Mouse (Mus musculus): ENCODE results near the gene Supt20. TPM values are rescaled to one million over a fixed set of nuclear protein-coding genes. Genes with fewer than 3 reads are reported as not detected.
"Not testable (repeated sequence)": the region's sequence is repeated elsewhere in the genome, so short reads cannot be mapped to it uniquely, and the experiment has no call there.

Gene Supt20
- polyA plus RNA-seq, 1 experiment = not detected

DNA sequence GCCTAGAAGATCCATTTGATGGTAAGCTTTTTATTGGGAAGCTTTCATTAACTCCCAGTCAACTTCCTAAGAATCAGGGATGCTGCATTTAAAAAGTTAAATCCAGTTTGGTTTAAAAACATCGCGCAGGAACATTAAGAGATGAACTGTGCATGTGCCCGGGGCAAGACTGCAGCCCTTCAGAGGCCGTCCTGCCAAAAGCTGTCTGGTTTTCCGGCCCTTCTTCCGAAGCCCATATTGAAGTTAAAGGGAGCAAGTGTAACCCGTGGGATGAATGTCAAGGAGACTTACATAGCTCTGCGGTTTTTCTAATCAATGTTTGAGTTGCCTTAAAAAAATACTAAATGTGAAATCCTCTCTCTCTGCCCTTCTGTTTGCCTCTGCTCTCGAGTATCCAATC is 66.6 kb downstream of the Supt20 start:
- TF ChIP-seq POLR2A (IDR thresholded peaks at IDR 0.05; ENCODE audit: insufficient read depth, low read depth, low read length) (no peak), CTCF (IDR thresholded peaks at IDR 0.05; ENCODE audit: insufficient read depth, low read depth, low read length) (no peak)
- Histone ChIP-seq H3K4me1 (ENCODE audit: control insufficient read depth, insufficient read depth, low read length) (peaks cover 6% of the 10 kb centered on the region), H3K27ac (ENCODE audit: insufficient read depth, low read depth, low read length) (no peak overlapping the region), H3K4me3 (ENCODE audit: insufficient read depth, low read depth, low read length) (no peak overlapping the region)
- 86% methylated on average over 9 of the region's 9 CpGs for WGBS

GRCm38 (mm10) chr3:54760321-54761115 is 67.9 kb downstream of the Supt20 start:
- no peak overlapping the region for H3K4me3 ChIP-seq (ENCODE audit: insufficient read depth, low read depth, low read length)
- WGBS = 90% methylated on average over 15 of the region's 15 CpGs
- TF ChIP-seq CTCF (IDR thresholded peaks at IDR 0.05; ENCODE audit: insufficient read depth, low read depth, low read length) (no peak), POLR2A (IDR thresholded peaks at IDR 0.05; ENCODE audit: insufficient read depth, low read depth, low read length) (no peak)
- no peak overlapping the region for H3K27ac ChIP-seq (ENCODE audit: insufficient read depth, low read depth, low read length)
- H3K4me1 ChIP-seq (ENCODE audit: control insufficient read depth, insufficient read depth, low read length) = peaks cover 3% of the 10 kb centered on the region

DNA sequence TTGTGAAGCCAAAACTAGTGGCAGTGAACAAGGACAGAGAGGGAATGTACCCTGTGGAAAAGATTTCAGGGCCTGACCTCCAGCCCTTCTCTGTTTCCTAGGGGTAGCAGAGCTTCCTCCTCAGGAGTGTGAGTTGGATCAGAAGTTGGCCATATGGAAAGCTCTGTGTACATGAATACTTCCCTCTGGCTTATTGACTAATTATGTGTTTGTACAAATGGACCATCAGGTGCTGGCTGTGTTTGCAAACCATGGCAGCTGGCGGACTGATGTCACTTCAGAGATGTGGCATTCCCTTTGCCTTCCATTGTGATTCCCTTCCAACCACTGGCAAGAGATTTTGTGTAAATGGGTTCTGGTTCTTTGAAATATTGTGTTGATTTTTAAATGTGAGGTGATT is 68.7 kb downstream of the Supt20 start:
- Histone ChIP-seq H3K4me1 (ENCODE audit: control insufficient read depth, insufficient read depth, low read length) (peaks cover 3% of the 10 kb centered on the region), H3K4me3 (ENCODE audit: insufficient read depth, low read depth, low read length) (no peak overlapping the region), H3K27ac (ENCODE audit: insufficient read depth, low read depth, low read length) (no peak overlapping the region)
- TF ChIP-seq CTCF (IDR thresholded peaks at IDR 0.05; ENCODE audit: insufficient read depth, low read depth, low read length) = no peak
- no peak for TF ChIP-seq POLR2A (IDR thresholded peaks at IDR 0.05; ENCODE audit: insufficient read depth, low read depth, low read length)
- 92% methylated on average over 1 of the region's 1 CpGs for WGBS

DNA sequence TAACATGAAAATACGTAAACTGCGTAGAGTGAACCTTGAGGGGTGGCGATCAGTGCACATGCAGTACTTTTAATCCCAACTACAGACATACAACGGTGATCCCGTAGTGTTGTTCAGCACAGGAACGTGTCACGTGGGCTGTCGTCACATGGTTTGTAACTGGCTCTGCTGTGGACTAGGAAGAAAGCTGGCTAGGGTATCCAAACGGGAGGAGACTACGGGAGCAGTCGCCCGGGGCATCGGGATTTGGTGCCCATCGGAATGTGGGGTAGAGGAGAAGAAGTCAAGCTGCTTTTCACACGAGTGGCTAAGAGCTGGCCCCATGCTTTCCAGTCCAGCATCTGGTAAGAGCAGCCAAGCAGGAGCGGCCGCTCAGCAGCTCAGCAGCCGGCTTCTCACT is 71.8 kb downstream of the Supt20 start:
- H3K27ac ChIP-seq (ENCODE audit: insufficient read depth, low read depth, low read length) = no peak overlapping the region
- WGBS = 63% methylated on average over 18 of the region's 18 CpGs
- TF ChIP-seq CTCF (IDR thresholded peaks at IDR 0.05; ENCODE audit: insufficient read depth, low read depth, low read length) = no peak
- no peak for TF ChIP-seq POLR2A (IDR thresholded peaks at IDR 0.05; ENCODE audit: insufficient read depth, low read depth, low read length)
- peaks cover 3% of the 10 kb centered on the region for H3K4me1 ChIP-seq (ENCODE audit: control insufficient read depth, insufficient read depth, low read length)
- H3K4me3 ChIP-seq (ENCODE audit: insufficient read depth, low read depth, low read length) = peak overlapping the region; percentile 36

DNA sequence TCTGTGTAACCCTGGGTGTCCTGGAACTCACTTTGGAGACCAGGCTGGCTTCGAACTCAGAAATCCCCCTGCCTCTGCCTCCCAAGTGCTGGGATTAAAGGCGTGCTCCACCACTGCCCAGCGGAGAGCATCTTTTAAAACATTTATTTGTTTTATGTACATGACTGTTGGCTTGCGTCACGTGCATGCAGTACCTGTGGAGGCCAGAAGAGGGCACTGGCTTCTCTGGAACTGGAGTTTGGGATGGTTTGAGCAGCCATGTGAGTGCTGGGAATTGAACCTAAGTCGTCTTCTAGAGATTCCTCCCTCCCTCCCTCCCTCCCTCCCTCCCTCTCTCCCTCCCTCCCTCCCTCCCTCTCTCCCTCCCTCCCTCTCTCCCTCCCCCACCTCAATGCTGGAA is 72.9 kb downstream of the Supt20 start:
- not testable (repeated sequence) for H3K27ac ChIP-seq (ENCODE audit: insufficient read depth, low read depth, low read length); H3K4me1 ChIP-seq (ENCODE audit: control insufficient read depth, insufficient read depth, low read length); H3K4me3 ChIP-seq (ENCODE audit: insufficient read depth, low read depth, low read length)
- TF ChIP-seq CTCF (IDR thresholded peaks at IDR 0.05; ENCODE audit: insufficient read depth, low read depth, low read length) = 0 out of 2 replicates have a peak, but pooled peaks have one; percentile 9
- 91% methylated on average over 6 of the region's 6 CpGs for WGBS

DNA sequence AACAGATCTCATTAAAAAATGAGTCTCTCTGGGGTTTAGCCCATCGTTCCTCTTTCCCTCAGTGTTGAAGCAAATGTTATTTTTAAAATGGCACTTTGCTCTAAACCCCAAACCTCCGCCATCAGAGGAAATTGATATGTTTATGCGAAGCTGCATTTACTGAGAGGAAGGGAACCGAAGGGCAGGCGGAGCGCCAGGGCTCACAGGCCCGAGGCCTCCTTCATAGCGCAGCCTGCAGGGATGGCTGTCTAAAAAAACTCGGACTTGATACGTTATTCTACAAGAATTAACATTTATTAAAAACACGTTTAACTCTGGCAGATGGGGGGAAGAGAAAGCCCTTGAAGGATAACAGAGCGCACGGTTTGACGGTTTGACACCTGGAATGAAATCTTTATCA is 73.4 kb downstream of the Supt20 start:
- Histone ChIP-seq H3K27ac (ENCODE audit: insufficient read depth, low read depth, low read length) (no peak overlapping the region), H3K4me1 (ENCODE audit: control insufficient read depth, insufficient read depth, low read length) (peaks cover 3% of the 10 kb centered on the region), H3K4me3 (ENCODE audit: insufficient read depth, low read depth, low read length) (no peak overlapping the region)
- TF ChIP-seq CTCF (IDR thresholded peaks at IDR 0.05; ENCODE audit: insufficient read depth, low read depth, low read length) = no peak
- TF ChIP-seq POLR2A (IDR thresholded peaks at IDR 0.05; ENCODE audit: insufficient read depth, low read depth, low read length) = no peak
- 83% methylated on average over 14 of the region's 14 CpGs for WGBS

- peaks cover 3% of the 10 kb centered on the region for H3K4me1 ChIP-seq (ENCODE audit: control insufficient read depth, insufficient read depth, low read length)
- TF ChIP-seq POLR2A (IDR thresholded peaks at IDR 0.05; ENCODE audit: insufficient read depth, low read depth, low read length) (no peak), CTCF (IDR thresholded peaks at IDR 0.05; ENCODE audit: insufficient read depth, low read depth, low read length) (no peak)
- no peak overlapping the region for H3K4me3 ChIP-seq (ENCODE audit: insufficient read depth, low read depth, low read length)
- WGBS = 91% methylated on average over 5 of the region's 5 CpGs
- no peak overlapping the region for H3K27ac ChIP-seq (ENCODE audit: insufficient read depth, low read depth, low read length)
These were observed 74.2 kb downstream of the Supt20 start for GRCm38 (mm10) chr3:54766811-54767210.

GRCm38 (mm10) chr3:54768592-54768991 is 76.0 kb downstream of the Supt20 start:
- Histone ChIP-seq H3K4me3 (ENCODE audit: insufficient read depth, low read depth, low read length) (no peak overlapping the region), H3K27ac (ENCODE audit: insufficient read depth, low read depth, low read length) (no peak overlapping the region), H3K4me1 (ENCODE audit: control insufficient read depth, insufficient read depth, low read length) (peaks cover 3% of the 10 kb centered on the region)
- TF ChIP-seq POLR2A (IDR thresholded peaks at IDR 0.05; ENCODE audit: insufficient read depth, low read depth, low read length) (no peak), CTCF (IDR thresholded peaks at IDR 0.05; ENCODE audit: insufficient read depth, low read depth, low read length) (no peak)
- 82% methylated on average over 8 of the region's 8 CpGs for WGBS

DNA sequence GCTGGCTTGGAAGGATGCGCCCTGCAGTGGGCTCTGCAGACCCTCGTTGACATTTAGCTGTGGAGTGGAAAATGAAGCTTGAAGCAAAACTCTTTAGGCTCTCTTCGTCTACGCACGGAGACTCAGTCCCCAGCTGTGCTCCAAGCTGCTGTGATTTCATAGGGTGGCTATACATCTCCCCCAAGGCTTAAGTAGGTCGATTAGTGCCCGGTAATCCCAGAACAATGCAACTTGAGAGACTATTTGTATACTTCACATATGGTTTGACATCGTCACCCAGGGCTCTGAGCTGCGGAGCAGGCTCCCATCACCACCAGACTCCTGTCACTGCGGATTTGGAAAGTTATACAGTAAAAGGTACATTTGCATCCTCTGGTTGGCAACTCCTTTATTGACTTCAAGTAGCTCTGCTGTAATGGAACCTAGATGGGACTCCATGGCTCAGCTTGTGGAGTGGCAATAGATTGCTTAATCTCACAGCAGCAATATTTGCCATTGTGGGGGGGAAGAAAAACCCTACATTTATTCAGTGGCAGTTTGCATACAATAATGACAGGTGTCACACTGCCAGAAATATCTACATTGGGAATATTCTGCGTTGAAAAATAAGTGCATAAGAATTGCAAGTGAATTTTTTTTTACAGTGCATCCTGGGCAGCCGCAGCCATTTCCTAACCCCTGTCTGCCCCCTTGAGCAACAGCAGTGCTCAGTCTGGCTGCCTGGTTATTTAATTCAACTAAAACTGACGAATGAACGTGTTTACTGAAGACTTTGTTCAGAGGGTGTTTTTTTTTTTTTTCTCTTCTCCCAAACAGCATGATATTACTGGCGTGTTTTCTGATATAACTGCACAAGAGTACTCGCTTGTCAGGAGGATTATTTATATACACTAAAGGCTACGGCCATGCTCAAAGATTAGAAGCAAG is 77.0 kb downstream of the Supt20 start:
- no peak for TF ChIP-seq POLR2A (IDR thresholded peaks at IDR 0.05; ENCODE audit: insufficient read depth, low read depth, low read length)
- no peak for TF ChIP-seq CTCF (IDR thresholded peaks at IDR 0.05; ENCODE audit: insufficient read depth, low read depth, low read length)
- no peaks in the 10 kb centered on the region for H3K4me1 ChIP-seq (ENCODE audit: control insufficient read depth, insufficient read depth, low read length)
- no peak overlapping the region for H3K27ac ChIP-seq (ENCODE audit: insufficient read depth, low read depth, low read length)
- 66% methylated on average over 17 of the region's 17 CpGs for WGBS
- no peak overlapping the region for H3K4me3 ChIP-seq (ENCODE audit: insufficient read depth, low read depth, low read length)
